Mouse (Mus musculus) stomach, embryonic 16.5 days (tissue): ENCODE measurements around the gene Gm4787. TPM values are rescaled to one million over a fixed set of nuclear protein-coding genes. Genes with fewer than 3 reads are reported as not detected.
"Not testable (repeated sequence)": the region's sequence is repeated elsewhere in the genome, so short reads cannot be mapped to it uniquely, and the experiment has no call there.

Source experiments
- ATAC-seq: fragments of 200-750 bp; cut with Nextera tagmentation; 2 replicates; pipeline ENCODE4 v1.8.0; 2017; ENCODE audit warnings: moderate number of reproducible peaks, moderate TSS enrichment; ENCODE audit not compliant: insufficient read depth, low FRiP score
- H3K27ac ChIP-seq: fragments of 300-500 bp; sonication (generic); 2 replicates; pipeline ENCODE4 v1.5.1; 2014; ENCODE audit warnings: low read length
- H3K27me3 ChIP-seq: fragments of 300-500 bp; sonication (generic); 2 replicates; pipeline ENCODE4 v1.6.1; 2014; ENCODE audit warnings: low read length, control low read depth, mixed read lengths; ENCODE audit not compliant: control insufficient read depth, insufficient read depth
- H3K36me3 ChIP-seq: fragments of 300-500 bp; sonication (generic); 2 replicates; pipeline ENCODE4 v1.6.1; 2014; ENCODE audit warnings: low read length; ENCODE audit not compliant: control insufficient read depth, insufficient read depth
- H3K4me1 ChIP-seq: fragments of 300-500 bp; sonication (generic); 2 replicates; pipeline ENCODE4 v1.6.1; 2014; ENCODE audit warnings: low read length, control low read depth, mixed read lengths; ENCODE audit not compliant: control insufficient read depth, insufficient read depth
- H3K4me2 ChIP-seq: fragments of 300-500 bp; sonication (generic); 2 replicates; pipeline ENCODE4 v1.6.1; 2014; ENCODE audit warnings: low read depth, low read length, mixed read lengths
- H3K4me3 ChIP-seq: fragments of 300-500 bp; sonication (generic); replicated peaks from 2 replicates; pipeline ENCODE4 v1.5.1; 2014; ENCODE audit warnings: mild to moderate bottlenecking, low read length
- H3K9ac ChIP-seq: fragments of 300-500 bp; sonication (generic); 2 replicates; pipeline ENCODE4 v1.6.1; 2014; ENCODE audit warnings: low read length
- H3K9me3 ChIP-seq: fragments of 300-500 bp; sonication (generic); replicated peaks from 2 replicates; pipeline ENCODE4 v1.6.1; 2016; ENCODE audit warnings: low read length, control low read depth; ENCODE audit not compliant: control insufficient read depth
- WGBS: fragments of 180-500 bp; shearing (Covaris S2); extraction: QIAGEN DNeasy Blood & Tissue Kit; methylation state at CpG from one replicate; pipeline ENCODE4 v1.1.7; 2014; 5-methylcytosine and 5-hydroxymethylcytosine counted together
- polyA plus RNA-seq: library from polyadenylated mRNA; unstranded; fragments of >200 nt; fragmentation: Nextera tagmentation; extraction: Ambion mirVana; gene quantifications from 2 replicates; pipeline ENCODE4 v1.2.1, GENCODE M21; 2015

The Gm4787 gene
- 0.14 and 0.15 TPM in 2 replicates for polyA plus RNA-seq

DNA sequence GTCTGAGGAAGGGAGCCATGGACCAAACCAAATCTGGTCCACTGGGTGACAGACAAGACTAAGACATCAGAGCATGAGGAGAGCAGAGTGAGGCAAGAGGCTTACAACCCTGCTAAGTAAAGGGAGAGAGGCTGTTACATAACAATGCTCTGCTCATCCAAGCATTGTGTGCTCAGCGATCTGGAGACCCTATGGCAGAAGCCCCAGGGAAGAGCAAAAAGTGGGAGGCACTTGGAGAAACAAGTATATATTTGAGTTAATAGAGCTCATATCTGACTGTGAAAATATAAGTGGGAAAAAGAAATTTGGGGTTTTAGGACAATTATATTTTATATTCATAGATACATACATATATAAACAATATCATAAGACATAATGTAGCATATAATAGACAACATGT is at the start of gene Gm4787:
Gene Gm4787 (minus strand): TSS at position 101 of the 400 bp plus-strand sequence.
- not testable (repeated sequence) for ATAC-seq, H3K4me3 ChIP-seq, H3K4me1 ChIP-seq, H3K36me3 ChIP-seq, H3K27me3 ChIP-seq, H3K27ac ChIP-seq, H3K9ac ChIP-seq, H3K9me3 ChIP-seq, H3K4me2 ChIP-seq
- WGBS: 80% methylated on average over 1 of the region's 1 CpGs

DNA sequence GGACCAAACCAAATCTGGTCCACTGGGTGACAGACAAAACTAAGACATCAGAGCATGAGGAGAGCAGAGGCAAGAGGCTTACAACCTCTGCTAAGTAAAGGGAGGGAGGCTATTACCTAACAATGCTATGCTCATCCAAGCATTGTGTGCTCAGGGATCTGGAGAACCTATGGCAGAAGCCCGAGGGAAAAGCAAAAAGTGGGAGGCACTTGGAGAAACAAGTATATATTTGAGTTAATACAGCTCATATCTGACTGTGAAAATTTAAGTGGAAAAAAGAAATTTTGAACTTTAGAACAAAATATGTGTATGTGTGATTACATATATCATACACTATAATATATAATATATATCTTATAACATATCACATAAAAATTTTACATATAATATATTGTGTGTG is 42.6 kb upstream of the Gm4787 start, which contains the start of gene Adam4:
Gene Adam4 (minus strand): TSS at position 101 of the 400 bp plus-strand sequence.
- peaks cover 5% of the 10 kb centered on the region; the same call in 1 of the 2 replicates for H3K36me3 ChIP-seq
- no peak within 1 kb of the TSS for H3K9ac ChIP-seq
- H3K9me3 ChIP-seq: peaks cover 10% of the 10 kb centered on the region; the same call in 1 of the 2 replicates
- no peaks in the 10 kb centered on the region for H3K4me1 ChIP-seq
- 93% methylated on average over 1 of the region's 1 CpGs for WGBS
- H3K4me2 ChIP-seq: no peak within 1 kb of the TSS
- no peak for ATAC-seq
- H3K27me3 ChIP-seq: no peaks in the 10 kb centered on the region
- no peak within 1 kb of the TSS for H3K4me3 ChIP-seq
- H3K27ac ChIP-seq: no peak within 1 kb of the TSS

GRCm38 (mm10) chr12:81413211-81413610 is 33.9 kb upstream of the Gm4787 start:
- WGBS: 77% methylated on average over 3 of the region's 3 CpGs
- H3K9ac ChIP-seq: no peak overlapping the region
- no peak overlapping the region for H3K4me3 ChIP-seq
- no peaks in the 10 kb centered on the region for H3K9me3 ChIP-seq
- no peaks in the 10 kb centered on the region for H3K36me3 ChIP-seq
- H3K27ac ChIP-seq: no peak overlapping the region
- H3K4me1 ChIP-seq: no peaks in the 10 kb centered on the region
- no peaks in the 10 kb centered on the region for H3K27me3 ChIP-seq
- no peak overlapping the region for H3K4me2 ChIP-seq
- ATAC-seq: no peak

DNA sequence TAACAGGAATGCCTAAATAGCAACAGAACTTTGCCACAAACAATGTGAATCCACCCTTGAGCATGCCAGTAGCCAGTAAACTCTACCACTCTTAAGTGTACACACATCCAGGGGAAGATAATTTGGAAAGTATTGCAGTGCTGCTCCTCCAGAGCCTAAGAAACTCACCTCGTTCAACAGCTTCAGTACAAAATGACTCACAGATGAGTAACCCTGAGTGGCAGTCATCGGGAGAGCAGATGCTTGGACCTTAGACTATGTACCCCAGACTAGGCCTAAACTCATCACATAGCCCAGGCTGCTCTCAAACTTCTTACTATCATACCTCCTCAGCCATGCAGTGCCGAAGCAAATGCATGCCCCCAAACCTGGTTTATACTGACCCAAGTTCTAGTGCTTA is 29.7 kb upstream of the Gm4787 start:
- no peak overlapping the region for H3K4me3 ChIP-seq
- H3K36me3 ChIP-seq: no peaks in the 10 kb centered on the region
- H3K4me2 ChIP-seq: no peak overlapping the region
- ATAC-seq: no peak
- no peaks in the 10 kb centered on the region for H3K27me3 ChIP-seq
- H3K27ac ChIP-seq: no peak overlapping the region
- no peak overlapping the region for H3K9ac ChIP-seq
- H3K4me1 ChIP-seq: no peaks in the 10 kb centered on the region
- no peaks in the 10 kb centered on the region for H3K9me3 ChIP-seq
- WGBS: 74% methylated on average over 3 of the region's 3 CpGs

DNA sequence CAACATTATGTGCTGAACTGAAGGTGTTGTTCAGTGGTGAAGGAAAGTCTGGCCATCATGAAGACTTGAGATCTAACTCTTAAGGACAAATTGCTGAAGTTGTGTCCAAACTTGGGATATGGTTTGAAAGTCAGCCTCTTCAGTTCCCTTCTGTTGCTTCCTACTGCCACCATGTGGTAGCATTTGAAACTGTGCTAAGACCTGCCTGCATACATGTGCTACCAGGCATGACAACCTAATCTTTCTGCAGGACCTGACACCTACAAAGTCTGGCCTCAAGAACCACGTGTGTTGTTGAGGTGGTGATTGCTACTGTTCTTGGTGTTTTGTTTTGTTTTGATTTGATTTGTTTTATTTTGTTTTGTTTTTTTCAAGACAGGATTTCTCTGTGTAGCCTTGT is 22.9 kb upstream of the Gm4787 start:
- H3K4me3 ChIP-seq: no peak overlapping the region
- WGBS: 10% methylated on average over 1 of the region's 1 CpGs
- H3K27ac ChIP-seq: no peak overlapping the region
- H3K4me2 ChIP-seq: no peak overlapping the region
- no peaks in the 10 kb centered on the region for H3K36me3 ChIP-seq
- H3K9me3 ChIP-seq: no peaks in the 10 kb centered on the region
- H3K4me1 ChIP-seq: no peaks in the 10 kb centered on the region
- ATAC-seq: no peak
- no peaks in the 10 kb centered on the region for H3K27me3 ChIP-seq
- H3K9ac ChIP-seq: no peak overlapping the region

GRCm38 (mm10) chr12:81333841-81334240 is 45.4 kb downstream of the Gm4787 start:
- H3K36me3 ChIP-seq: no peaks in the 10 kb centered on the region
- peaks cover 7% of the 10 kb centered on the region for H3K4me1 ChIP-seq
- H3K9me3 ChIP-seq: no peaks in the 10 kb centered on the region
- no peak overlapping the region for H3K9ac ChIP-seq
- H3K4me3 ChIP-seq: no peak overlapping the region
- WGBS: 72% methylated on average over 5 of the region's 5 CpGs
- H3K27me3 ChIP-seq: peaks cover 4% of the 10 kb centered on the region; the same call in 1 of the 2 replicates
- no peak overlapping the region for H3K27ac ChIP-seq
- H3K4me2 ChIP-seq: no peak overlapping the region
- ATAC-seq: no peak

DNA sequence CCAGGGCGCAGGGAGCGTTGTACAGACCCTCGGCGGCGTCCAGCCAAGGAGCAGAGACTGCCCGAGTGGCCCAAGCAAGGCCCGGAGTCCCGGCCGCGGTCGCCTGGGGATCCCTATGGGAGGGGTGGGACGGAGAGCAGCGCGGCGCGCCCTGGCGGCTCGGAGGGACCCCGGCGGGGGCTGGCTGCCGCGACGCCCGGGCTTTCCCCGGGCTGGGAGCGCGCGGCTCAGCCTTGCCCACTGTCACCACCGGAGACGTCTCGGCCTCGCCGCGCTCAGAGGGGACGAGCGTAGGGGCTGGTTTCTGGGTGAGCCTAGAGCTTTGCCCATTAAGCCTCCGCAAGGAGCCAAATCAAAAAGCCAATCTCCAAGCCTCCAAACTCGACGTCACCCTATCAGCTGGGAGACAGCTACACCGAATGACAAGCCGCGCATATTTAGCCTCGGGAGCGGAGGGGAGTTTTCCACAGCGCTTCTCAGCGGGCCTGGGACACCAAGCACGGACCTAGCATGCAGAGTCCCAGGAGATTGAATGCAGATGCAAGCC is 46.3 kb downstream of the Gm4787 start, which contains the start of gene Slc8a3:
Gene Slc8a3 (minus strand): TSS at position 306 of the 547 bp plus-strand sequence.
- peak within 1 kb of the TSS; percentile 66 for H3K4me3 ChIP-seq
- WGBS: under 1% methylated on average over 47 of the region's 47 CpGs
- H3K27me3 ChIP-seq: peaks cover 4% of the 10 kb centered on the region; the same call in 1 of the 2 replicates
- peak within 1 kb of the TSS; percentile 75 for H3K9ac ChIP-seq
- peak within 1 kb of the TSS; percentile 100 for H3K4me2 ChIP-seq
- H3K9me3 ChIP-seq: no peaks in the 10 kb centered on the region
- no peaks in the 10 kb centered on the region for H3K36me3 ChIP-seq
- peak; percentile 64; the same call in 1 of the 2 replicates for ATAC-seq
- H3K27ac ChIP-seq: no peak within 1 kb of the TSS
- peaks cover 7% of the 10 kb centered on the region for H3K4me1 ChIP-seq

GRCm38 (mm10) chr12:81331937-81332874 is 47.1 kb downstream of the Gm4787 start:
- peak overlapping the region; percentile 100 for H3K4me2 ChIP-seq
- H3K9ac ChIP-seq: peak overlapping the region; percentile 75
- under 1% methylated on average over 54 of the region's 54 CpGs for WGBS
- H3K4me3 ChIP-seq: peak overlapping the region; percentile 66
- no peaks in the 10 kb centered on the region for H3K9me3 ChIP-seq
- H3K27me3 ChIP-seq: peaks cover 4% of the 10 kb centered on the region; the same call in 1 of the 2 replicates
- peaks cover 7% of the 10 kb centered on the region for H3K4me1 ChIP-seq
- peak; percentile 44 for ATAC-seq
- no peaks in the 10 kb centered on the region for H3K36me3 ChIP-seq
- H3K27ac ChIP-seq: no peak overlapping the region
